Mouse (Mus musculus) ES-Bruce4 (cell line): ENCODE measurements around the gene Slco2a1.

Source experiments
- CTCF ChIP-seq: IDR thresholded peaks from one replicate; pipeline ENCODE4 v1.8.1; 2011; ENCODE audit warnings: low read depth, low read length
- EP300 ChIP-seq: IDR thresholded peaks from 2 replicates; pipeline ENCODE4 v1.6.1; 2011; ENCODE audit warnings: low read depth, low read length; ENCODE audit not compliant: insufficient read depth

GRCm38 (mm10) chr9:102977791-102978492 is 10.6 kb upstream of the Slco2a1 start:
- no peak for TF ChIP-seq CTCF
- TF ChIP-seq EP300 = no peak
